Mouse (Mus musculus): ENCODE results near the gene Tubb2a. TPM values are rescaled to one million over a fixed set of nuclear protein-coding genes. Genes with fewer than 3 reads are reported as not detected.
A peak's percentile ranks its signal among the peaks of the same experiment; 100 is the strongest.

The Tubb2a gene
- total RNA-seq, 1 experiment from 2014 or later, result 7.3 TPM

DNA sequence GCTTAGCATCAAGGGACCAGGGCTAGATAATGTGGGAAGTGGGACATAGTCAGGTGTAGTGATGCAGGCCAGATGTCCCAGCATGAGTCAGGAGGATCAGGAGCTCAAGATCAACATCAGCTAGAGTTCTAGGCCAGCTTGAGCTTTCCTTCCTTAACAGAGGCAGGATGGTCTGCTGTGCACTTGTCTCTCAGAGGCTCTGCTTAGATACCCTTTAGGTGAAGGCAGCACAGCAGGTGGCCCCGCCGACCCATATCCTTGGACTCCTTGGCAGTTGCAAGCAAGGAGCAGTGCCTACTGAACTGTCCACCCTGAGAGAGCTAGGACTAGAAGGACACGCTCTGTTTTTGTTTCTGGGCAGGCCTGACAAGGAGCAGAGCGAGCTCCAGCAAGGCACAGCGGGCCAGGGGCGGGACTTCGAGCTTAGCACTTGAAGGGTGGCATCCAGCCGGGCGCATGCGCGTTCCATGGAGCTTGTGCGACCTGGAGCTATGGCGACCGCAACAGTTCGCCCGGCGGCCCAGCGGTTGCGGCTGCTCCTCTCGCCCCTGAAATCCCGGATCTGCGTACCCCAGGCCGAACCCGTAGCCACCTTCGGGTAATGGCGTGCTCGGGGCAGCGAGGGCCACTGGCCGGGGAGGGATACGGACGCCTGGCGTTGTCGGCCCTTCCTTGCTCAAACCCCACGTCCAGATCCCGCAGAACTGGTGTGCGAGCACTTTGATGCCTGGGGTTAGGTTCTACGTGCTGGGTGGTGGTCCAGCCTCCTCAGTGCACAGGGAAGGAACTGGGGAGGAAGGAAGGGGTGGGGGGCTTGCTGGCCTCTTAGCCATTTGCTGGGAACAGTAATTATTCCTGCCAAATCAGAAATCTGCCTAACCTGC is 40.4 kb downstream of the Tubb2a start, which contains the start of gene Bphl:
TSS of gene Bphl (plus strand) at position 426 of the 884 bp plus-strand sequence.
- peak; percentile 95 to 97 for ATAC-seq (replicated peaks in 1 of 2; ENCODE audit: insufficient read depth in 1 of 2, low FRiP score in 2 of 2, low TSS enrichment in 1 of 2, low read depth in 1 of 2, poor library complexity in 2 of 2, severe bottlenecking in 2 of 2)

DNA sequence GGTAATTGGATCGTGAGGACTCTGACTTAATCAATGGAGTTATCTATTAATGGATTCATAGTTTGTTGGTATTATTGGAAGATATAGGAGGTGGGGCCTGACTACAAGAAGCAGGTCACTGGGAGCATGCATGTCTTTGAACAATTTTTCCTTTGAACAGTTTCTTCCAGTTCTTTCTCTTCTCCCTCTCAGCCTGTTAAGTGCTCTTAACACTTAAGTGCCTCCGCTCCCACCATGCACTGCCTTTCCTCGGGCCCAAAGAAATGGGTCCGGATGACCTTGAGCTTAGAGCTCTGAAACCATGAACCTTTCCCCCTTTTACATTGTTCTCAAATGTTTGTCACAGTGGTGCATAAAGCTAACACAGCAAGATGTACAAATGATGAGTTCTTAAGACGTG is 41.1 kb downstream of the Tubb2a start:
- no peak for ATAC-seq (replicated peaks in 1 of 2; ENCODE audit: insufficient read depth in 1 of 2, low FRiP score in 2 of 2, low TSS enrichment in 1 of 2, low read depth in 1 of 2, poor library complexity in 2 of 2, severe bottlenecking in 2 of 2)

DNA sequence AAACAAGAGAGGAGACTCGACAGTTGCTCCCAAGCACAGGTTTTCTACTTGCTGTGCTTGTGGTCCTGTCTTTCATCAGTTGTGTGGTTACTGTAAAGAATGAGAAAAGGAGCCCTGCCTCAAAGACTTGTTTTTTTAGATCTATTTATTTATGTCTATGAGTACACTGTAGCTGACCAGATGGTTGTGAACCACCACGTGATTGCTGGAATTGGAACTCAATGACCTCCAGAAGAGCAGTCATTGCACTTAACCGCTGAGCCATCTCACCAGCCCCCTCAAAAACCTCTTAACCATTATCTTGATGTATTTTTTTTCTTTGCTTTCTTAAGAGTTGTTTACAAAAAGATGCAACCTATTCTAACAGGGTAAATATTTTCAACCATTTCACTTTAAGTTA is 42.4 kb downstream of the Tubb2a start:
- no peak for ATAC-seq (replicated peaks in 1 of 2; ENCODE audit: insufficient read depth in 1 of 2, low FRiP score in 2 of 2, low TSS enrichment in 1 of 2, low read depth in 1 of 2, poor library complexity in 2 of 2, severe bottlenecking in 2 of 2)

DNA sequence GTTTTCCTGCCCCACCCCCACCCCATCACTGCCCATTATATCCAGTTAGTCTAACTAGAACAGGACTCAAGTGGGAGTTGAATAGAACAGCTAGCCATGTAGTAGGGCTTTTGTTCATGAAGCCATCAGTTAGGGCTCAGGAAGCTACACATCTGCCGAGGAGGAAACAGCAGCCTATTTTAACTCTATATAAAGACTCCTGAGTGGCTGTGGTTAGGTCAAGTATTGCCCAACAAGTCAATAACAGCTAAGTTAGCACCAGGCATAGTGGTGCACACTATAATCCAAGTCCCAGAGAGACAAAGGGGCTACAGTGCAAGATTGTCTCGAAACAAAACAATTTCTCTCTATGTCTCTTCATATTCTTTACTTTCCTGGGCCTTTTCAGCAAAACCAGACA is 45.8 kb downstream of the Tubb2a start:
- ATAC-seq (replicated peaks in 1 of 2; ENCODE audit: insufficient read depth in 1 of 2, low FRiP score in 2 of 2, low TSS enrichment in 1 of 2, low read depth in 1 of 2, poor library complexity in 2 of 2, severe bottlenecking in 2 of 2), result peak; percentile 43 to 56; a peak in 3 of 4 replicates

Other genes with a start within 250 kb of the Tubb2a start
- gene Serpinb6e, start 234.6 kb downstream of the Tubb2a start, total RNA-seq (2017), result not detected in 2 replicates
- not detected in 2 replicates for gene Serpinb6c, start 172.3 kb downstream of the Tubb2a start, total RNA-seq (2017)
- gene Nqo2, start 113.3 kb downstream of the Tubb2a start, total RNA-seq (2017), result 15.6 and 25.7 TPM in 2 replicates
- gene Ripk1, start 75.6 kb downstream of the Tubb2a start, total RNA-seq (2017), result 64.7 and 66.1 TPM in 2 replicates
- 32.1 and 38.1 TPM in 2 replicates for gene Serpinb6a, start 75.2 kb downstream of the Tubb2a start, total RNA-seq (2017)
- 21.3 and 29.8 TPM in 2 replicates for gene Bphl, start 40.4 kb downstream of the Tubb2a start, total RNA-seq (2017)
- 0.25 TPM in 1 of 2 replicates, not detected in the other for gene Tubb2b, start 52.5 kb upstream of the Tubb2a start, total RNA-seq (2017)
- gene Psmg4, start 85.0 kb upstream of the Tubb2a start, total RNA-seq (2017), result 197 and 238 TPM in 2 replicates